Mouse (Mus musculus): ENCODE results near the gene Atg2a.
A peak's percentile ranks its signal among the peaks of the same experiment; 100 is the strongest.
"Not testable (repeated sequence)": the region's sequence is repeated elsewhere in the genome, so short reads cannot be mapped to it uniquely, and the experiment has no call there.

The Atg2a gene

GRCm38 (mm10) chr19:6276426-6277421 lies 35.3 kb downstream of the Atg2a start, which contains the start of gene Ehd1:
Gene Ehd1 (plus strand): TSS chr19:6276725.
- peak; percentile 99 for DNase-seq

DNA sequence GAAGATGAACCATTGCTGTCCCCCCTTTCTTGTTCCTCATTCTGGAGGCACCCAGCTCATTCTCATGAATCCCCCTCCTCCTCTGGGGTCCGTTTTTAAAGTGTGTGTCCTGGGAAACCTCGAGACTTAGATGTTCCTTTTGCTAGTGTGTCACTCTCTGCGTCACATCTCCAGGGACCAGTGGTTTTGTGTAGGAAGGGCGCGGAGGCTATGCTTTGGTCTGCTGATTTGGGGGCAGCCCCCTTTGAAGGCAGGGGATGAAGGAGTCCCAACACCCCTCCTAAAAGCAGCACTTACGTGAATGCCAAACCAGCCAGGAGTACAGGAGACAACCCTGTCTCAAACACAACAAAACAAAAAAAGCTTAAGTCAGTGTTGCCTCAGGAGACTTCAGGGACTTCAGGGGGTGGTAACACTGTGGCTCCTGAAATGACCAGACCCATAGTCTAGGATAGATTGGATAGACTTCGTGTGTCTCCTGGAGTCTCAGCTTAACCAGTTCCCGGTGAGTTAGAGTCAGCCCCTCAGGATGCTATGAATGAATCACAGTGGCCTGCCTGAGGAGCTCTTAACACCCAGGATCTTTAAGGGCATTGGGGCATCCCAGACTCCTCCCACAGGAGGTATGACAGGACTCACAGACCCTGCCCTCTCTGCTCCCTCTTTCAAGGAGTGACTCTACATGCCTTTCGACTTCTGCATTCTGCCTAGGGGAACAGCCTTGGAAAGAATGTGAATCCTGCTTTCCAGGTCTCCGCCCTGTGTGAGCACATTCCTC lies 36.4 kb downstream of the Atg2a start:
- peak; percentile 41 to 45 for DNase-seq

- no peak for DNase-seq
Observed at GRCm38 (mm10) chr19:6278439-6279073, 37.1 kb downstream of the Atg2a start.

DNA sequence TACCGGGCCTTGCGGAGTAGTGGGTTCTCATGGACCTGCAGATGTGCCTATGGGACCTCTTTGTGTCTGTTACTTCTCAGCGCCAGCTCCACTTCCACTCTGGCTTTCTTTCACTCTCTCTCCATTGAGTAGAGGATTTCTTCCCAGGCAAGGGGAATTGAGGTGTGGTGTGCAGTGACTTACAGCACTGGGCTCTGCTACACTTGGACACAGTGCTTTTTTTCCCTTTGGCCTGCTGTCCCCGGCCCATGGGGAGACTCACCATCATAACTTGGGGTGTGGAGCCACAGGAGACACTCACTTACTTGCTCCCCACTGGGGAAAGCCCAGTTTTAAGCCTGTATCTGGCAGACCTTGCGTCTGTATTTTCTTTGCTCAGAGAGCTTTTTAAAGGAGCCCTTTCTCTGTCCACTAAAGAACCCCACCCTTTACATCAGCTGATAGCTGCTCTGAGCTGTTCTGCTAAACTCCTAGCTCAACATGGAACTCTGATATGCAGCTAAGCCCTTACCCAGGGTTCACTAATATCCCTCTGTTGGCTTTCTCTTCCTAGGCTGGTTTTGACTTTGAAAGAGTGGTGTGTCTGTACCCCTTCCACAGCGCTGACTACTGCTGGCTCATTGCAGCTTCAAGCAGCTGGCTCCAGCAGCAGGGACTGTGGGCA lies 38.1 kb downstream of the Atg2a start:
- no peak for DNase-seq

DNA sequence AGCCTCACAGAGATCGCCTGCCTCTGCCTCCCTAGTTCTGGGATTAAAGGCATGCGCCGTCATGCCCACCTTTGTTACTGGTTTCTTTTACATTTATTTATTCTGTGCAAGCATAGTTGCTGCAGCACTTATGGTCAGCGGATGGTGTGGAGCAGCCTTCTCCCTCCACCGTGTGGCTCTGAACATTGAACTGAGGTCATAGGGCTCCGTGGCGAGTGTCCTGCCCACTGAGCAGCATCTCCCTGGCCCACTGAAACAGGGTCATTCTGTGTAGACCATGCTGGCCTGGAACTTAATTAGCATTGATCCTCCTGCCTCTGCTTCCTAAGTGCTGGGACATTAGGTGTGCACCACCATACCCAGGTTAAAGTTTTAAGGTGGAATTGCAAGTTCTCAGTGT lies 39.1 kb downstream of the Atg2a start:
- no peak for DNase-seq

GRCm38 (mm10) chr19:6281122-6282020 lies 39.9 kb downstream of the Atg2a start:
- no peak for DNase-seq

DNA sequence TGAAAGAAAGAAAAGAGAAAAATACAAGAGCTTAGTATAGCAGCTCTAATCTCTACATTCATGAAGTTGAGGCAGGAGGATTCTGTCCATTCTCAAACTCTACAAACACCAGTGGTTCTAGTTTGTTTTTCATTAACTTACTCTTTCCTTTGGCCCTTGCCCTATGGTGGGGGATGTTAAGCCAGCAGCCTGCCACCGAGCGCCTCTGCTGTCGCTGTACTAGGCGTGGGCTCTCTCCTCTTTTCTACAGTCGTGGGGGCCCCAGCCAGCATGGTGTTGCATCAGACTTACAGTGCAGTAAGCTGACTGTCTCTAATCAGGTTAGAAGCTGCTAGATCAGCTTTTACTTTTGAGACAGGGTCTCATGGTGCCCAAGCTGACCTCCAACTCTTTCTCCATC lies 41.5 kb downstream of the Atg2a start:
- no peak for DNase-seq

DNA sequence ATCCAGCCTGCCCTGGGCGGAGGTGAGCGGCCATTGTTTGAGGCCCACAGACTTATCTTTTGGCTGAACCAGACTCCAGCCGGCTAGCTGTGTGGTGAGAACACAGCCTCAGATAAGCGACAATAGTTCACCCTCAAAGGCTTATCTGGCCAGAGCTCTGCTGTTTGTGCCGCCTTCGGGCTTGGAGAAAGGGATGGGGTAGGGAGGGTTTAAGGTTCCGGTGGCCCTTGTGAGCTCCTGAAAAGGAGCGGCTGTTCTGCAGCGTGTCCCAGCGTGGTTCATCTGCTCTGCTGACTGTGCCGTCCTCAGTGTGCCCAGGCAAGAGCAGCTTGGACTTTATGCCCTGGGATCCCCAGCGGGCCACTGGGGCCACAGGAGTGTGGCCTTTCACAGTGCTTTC lies 43.0 kb downstream of the Atg2a start:
- DNase-seq = no peak

- no peak for DNase-seq
Observed at GRCm38 (mm10) chr19:6285226-6285625, 43.8 kb downstream of the Atg2a start.

DNA sequence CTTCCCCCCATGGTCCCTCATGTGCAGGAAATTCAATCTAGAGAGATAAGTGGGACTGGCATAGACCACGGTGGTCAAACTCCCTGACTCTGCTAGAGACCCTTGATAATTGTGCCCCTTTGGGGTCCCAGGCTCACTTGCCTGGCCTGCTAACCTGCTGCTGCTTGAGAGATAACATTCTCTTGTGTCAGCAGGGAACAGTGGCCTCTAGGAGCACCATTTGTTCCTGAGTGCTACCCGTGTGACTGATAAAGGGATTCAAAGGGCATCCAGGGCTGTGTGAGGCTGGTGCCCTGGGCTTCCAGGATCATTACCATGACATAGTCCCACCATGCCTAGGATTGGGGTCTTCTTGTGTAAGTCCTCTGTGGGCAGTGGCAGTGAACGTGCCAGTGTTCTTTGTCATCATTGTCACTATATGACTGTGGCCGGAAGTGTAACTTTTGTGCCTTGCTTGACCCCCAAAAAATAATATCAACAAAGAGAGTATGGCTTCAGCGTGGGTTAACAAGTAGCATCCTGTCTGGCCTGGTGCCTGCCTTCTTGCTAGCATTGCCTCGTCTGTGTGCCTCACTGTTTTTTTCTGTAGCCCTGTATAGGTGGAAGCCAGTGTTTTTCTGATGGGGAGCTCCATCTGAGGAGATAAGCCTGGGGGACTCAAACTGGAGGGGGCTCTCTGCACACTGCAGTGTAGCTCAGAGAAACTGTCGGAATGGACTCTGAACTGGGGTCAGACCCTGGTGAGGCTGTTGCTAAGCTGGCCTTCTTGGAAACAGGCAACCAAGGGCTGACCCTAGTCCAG lies 44.4 kb downstream of the Atg2a start:
- DNase-seq = no peak

DNA sequence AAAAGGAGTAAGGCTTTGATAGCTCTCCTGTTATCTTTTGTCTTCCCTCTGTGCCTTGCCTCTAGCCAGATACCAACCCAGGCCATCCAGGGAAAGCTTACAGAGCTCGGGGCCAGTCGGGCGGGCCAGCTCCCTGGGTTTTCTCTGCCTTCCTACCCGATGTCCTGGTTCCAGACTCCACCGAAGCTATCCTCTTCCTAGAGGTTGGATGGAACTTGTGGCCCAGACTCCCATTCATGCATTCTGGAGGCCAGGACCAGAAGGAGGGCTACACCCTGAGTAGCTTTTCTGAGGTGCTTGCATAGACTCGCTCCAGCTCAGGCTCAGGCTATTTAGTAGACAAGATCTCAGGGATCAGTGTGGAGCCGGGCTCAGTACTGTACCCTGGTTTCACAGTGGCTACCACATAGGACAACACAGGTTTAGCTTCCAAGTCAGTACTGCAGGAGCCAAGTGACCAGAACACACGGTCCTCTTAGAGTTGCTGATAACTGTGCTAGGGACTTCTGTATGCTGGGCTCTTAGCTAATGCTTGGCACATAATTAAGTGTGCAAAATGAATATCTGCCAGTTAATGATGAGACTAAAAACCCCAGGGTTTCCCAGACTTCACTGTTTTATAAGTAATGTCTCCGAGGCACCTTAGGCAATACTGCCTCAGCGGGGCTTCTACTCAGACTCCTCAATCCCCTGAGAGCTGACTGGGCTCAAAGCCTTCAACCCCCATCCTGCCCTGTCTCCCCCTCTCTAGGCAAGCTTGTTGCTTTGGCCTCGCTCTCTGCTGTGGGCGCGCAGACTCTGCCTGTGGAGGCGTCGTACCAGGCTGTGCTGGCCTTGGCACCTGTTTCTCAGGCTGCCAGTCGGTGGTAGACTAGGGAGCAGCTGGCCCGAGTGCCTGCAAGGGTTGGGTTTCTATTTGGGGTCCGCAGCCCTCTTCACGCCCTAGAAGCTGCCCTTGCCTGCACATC lies 45.2 kb downstream of the Atg2a start:
- peak; percentile 69 to 82 for DNase-seq

DNA sequence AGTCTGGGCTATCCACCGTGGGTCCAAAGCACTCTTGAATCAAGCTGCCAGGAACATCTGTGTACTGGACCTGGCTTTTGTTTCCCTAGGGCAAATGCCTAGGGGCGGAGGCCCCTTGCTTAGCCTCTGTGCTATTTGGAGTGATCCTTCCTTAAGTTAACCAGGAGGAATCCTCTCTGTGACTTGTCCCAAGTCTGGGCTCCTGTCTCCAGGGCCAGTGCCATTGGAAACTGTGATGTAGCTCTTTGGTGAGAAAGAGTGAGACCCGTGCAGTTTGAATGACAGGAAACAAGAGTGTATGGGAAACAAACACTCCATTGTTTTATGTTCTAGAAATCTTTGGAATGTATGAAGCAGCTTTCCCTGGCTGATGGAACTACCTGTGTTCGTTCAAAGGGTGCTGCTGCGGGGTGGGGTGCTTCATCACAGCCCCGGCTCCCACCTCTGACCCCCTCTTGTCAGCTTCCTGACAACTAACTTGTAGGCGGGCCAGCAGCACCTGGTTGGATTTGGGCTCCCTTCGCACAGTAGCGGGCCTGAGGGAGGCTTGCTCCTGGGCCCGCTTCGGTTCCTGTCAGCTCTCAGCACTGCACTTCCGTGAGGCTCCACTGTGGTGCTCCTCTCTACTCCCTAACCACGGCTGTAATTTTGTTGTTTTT lies 46.9 kb downstream of the Atg2a start:
- no peak for DNase-seq

DNA sequence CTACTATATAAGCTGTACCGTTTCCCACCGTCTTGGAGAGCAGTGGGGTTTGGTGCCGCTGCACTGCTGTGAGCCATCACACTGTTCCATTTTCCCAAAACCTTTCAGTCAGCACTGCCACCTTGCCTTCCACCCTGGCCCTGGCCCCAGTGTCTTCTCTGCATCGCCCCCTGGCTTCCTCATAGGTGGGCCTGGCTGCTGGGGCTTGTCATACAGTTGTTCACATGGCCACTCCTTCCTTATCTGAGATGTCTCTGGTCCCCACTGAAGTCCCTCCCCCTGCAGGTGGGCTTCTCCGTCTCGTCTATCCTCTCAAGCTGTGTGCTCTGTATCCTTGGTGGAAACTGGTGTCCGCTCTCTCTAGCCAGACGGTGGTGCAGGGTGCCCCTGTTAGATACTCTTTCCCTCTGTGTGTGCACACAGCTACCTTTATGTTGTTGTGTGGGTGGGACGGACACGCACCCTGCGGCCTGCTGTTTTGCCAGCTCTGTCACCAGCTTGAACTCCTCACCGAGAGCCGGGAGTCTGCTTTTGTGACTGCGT lies 48.3 kb downstream of the Atg2a start:
- no peak for DNase-seq

- not testable (repeated sequence) for DNase-seq
Observed at GRCm38 (mm10) chr19:6290720-6291116, 49.2 kb downstream of the Atg2a start.

DNA sequence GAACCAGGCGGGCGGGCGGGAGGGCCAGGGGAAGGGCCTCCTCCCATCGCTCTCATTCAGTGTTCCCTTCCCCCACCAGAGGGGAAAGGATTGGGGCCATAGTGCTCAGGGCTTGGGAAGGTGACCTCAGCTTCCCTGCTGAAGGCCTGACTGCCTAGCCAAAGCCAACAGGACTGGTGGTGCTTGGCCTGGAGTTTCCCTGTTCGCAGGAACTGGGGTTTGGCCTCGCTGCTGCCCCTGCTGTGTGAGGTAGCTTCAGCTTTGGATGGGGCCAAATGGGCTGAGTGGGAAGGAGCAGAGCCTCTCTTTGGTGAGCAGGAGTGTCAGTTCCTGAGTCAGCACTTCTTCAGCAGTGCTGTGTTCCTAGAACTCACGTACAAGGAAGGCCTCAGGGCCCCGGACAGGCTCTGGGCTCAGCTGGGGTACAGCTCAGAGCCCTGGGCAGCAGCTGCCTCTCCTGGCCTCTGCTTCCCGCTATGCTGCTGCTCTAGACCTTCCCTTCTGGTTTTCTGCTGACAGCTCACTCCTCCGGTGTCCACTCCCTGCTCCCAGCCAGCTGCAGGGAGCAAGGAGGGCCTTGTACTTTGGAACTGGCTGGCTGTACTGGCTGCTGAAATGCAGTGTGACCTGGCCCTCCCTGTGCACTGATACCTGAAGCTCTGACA lies 49.8 kb downstream of the Atg2a start:
- peak; percentile 60 to 72 for DNase-seq

DNA sequence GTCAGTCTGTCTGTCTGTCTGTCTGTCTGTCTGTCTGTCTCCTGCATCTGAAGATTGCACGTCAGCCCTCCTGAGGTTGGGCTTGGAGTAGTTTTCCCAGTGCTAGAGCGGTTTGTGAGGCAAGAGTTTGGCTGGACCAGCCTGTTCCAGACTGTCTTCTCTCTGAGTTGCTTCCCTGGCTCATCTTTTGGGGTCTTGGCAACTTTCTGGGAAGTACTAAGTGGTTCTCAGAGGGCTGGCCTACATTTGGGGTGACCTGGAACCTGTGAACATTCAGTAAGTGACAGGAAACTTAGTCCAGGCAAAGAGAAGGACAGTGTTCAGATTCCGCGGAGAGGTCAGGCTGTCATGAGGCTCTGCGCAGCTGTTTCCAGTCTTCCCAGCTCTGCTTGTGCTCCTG lies 50.8 kb downstream of the Atg2a start:
- no peak for DNase-seq

DNA sequence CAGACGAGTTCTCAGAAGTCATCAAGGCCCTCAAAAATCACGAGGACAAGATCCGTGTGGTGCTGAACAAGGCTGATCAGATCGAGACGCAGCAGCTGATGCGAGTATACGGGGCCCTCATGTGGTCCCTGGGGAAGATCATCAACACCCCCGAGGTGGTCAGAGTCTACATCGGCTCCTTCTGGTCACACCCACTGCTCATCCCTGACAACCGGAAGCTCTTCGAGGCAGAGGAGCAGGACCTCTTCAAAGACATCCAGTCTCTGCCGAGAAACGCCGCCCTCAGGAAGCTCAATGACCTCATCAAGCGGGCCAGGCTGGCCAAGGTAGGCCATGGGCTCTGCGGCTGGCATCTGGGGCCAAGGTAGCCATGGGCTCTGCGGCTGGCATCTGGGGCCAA lies 52.8 kb downstream of the Atg2a start:
- DNase-seq = no peak
